ENCODE assay signal across 8 mouse cellular contexts in genomic region chr7:45703521-45704033, GRCm38 (mm10). TPM values are rescaled to one million over a fixed set of nuclear protein-coding genes. Genes with fewer than 3 reads are reported as not detected.
DNase-seq lines count a peak whose midpoint lies in the region; ATAC-seq and TF ChIP-seq lines count a peak whose summit lies in the region.

No protein-coding gene starts in this region.

- no peak for ATAC-seq in liver, embryonic 12.5 days
- no peak for ATAC-seq in monocyte, adult 5-6 weeks (replicated peaks; ENCODE audit: insufficient number of reproducible peaks, low FRiP score, low TSS enrichment, poor library complexity, severe bottlenecking)

- H3K4me1 ChIP-seq in liver, embryonic 12.5 days = peaks cover 64% of the 10 kb centered on the region

- H3K4me3 ChIP-seq in gastrocnemius, adult 2 months = peak overlapping the region; percentile 79
- peak overlapping the region; percentile 6; the same call in 1 of the 2 replicates for H3K4me3 ChIP-seq in liver, embryonic 12.5 days

- no peak overlapping the region for H3K9ac ChIP-seq in liver, embryonic 12.5 days

- H3K4me2 ChIP-seq in liver, embryonic 12.5 days = peak overlapping the region; percentile 100

- peaks cover 50% of the 10 kb centered on the region for H3K27me3 ChIP-seq in liver, embryonic 12.5 days (replicated peaks)

- peak overlapping the region; percentile 93 for H3K27ac ChIP-seq in gastrocnemius, adult 2 months
- H3K27ac ChIP-seq in liver, embryonic 12.5 days = peak overlapping the region; percentile 72; the same call in 1 of the 2 replicates

- H3K9me3 ChIP-seq in liver, embryonic 12.5 days (replicated peaks) = no peaks in the 10 kb centered on the region

- WGBS in liver, embryonic 12.5 days (ENCODE audit: insufficient replicate concordance) = 49% methylated on average over 12 of the region's 12 CpGs

- intact Hi-C loops in gastrocnemius, adult 2 months (cut with DNase I) = loop anchor here (5.0 kb wide), 1 partner anchor 236 kb away; the partner anchor contains the start of gene Bax
- intact Hi-C loops in left cerebral cortex, postnatal 36 days (cut with DNase I) = loop anchor here (5.0 kb wide), 1 partner anchor 236 kb away; the partner anchor contains the start of gene Bax

- DNase-seq in gastrocnemius, adult 2 months = peak; percentile 47
- DNase-seq in gastrocnemius, adult 18-20 months (ENCODE audit: low spot score) = no peak
- peak; percentile 50 for DNase-seq in thymus, postnatal 4 days
- no peak for DNase-seq in thymus, adult 18-20 months
- peak; percentile 22 for DNase-seq in testis, postnatal 14 days (ENCODE audit: low spot score)
- DNase-seq in left cerebral cortex, postnatal 36 days (ENCODE audit: low spot score in 2 of 2) = no peak

- TF ChIP-seq CTCF in gastrocnemius, adult 2 months (IDR thresholded peaks at IDR 0.05) = no peak

- no peaks in the 10 kb centered on the region for H3K36me3 ChIP-seq in liver, embryonic 12.5 days

RNA-seq across cellular contexts. Expression of gene Dbp, which starts 1.3 kb away (rescaled TPM):
- total RNA-seq in gastrocnemius, adult 2 months (2021) = 100 to 1,000 TPM in 1 of 2 experiments, 1 to 10 TPM in 1; 8.8 to 105 TPM
- total RNA-seq in gastrocnemius, adult 18-20 months (2021) = 10 to 100 TPM; 19.4 to 22.9 TPM
- polyA plus RNA-seq in liver, embryonic 12.5 days (2016; fragmentation: Nextera tagmentation; extraction: Ambion mirVana) = 1.1 and 1.8 TPM in 2 replicates
- total RNA-seq in left cerebral cortex, postnatal 36 days (2021) = 100 to 1,000 TPM; 128 to 138 TPM
- 4.3 to 13.1 TPM (median 4.5 TPM) in 3 replicates for total RNA-seq in monocyte, adult 5-6 weeks (2017)

RNA-seq across cellular contexts. Expression of gene Car11, which starts 3.9 kb away (rescaled TPM):
- total RNA-seq in gastrocnemius, adult 2 months (2021) = 10 to 100 TPM in 1 of 2 experiments, 1 to 10 TPM in 1; 7.7 to 16.4 TPM
- 10 to 100 TPM; 11.1 to 17.3 TPM for total RNA-seq in gastrocnemius, adult 18-20 months (2021)
- 0.93 and 1.0 TPM in 2 replicates for polyA plus RNA-seq in liver, embryonic 12.5 days (2016; fragmentation: Nextera tagmentation; extraction: Ambion mirVana)
- 100 to 1,000 TPM; 209 to 228 TPM for total RNA-seq in left cerebral cortex, postnatal 36 days (2021)
- not detected in 3 replicates for total RNA-seq in monocyte, adult 5-6 weeks (2017)

RNA-seq across cellular contexts. Expression of gene Sec1, which starts 9.4 kb away (rescaled TPM):
- under 1 TPM in 1 of 2 experiments, not detected in 1; 0.25 TPM for total RNA-seq in gastrocnemius, adult 2 months (2021)
- under 1 TPM; 0.09 TPM for total RNA-seq in gastrocnemius, adult 18-20 months (2021)
- polyA plus RNA-seq in liver, embryonic 12.5 days (2016; fragmentation: Nextera tagmentation; extraction: Ambion mirVana) = 0.11 and 0.18 TPM in 2 replicates
- total RNA-seq in left cerebral cortex, postnatal 36 days (2021) = under 1 TPM; 0.37 to 0.48 TPM
- not detected in 3 replicates for total RNA-seq in monocyte, adult 5-6 weeks (2017)

RNA-seq across cellular contexts. Expression of gene Rpl18, which starts 11.7 kb away (rescaled TPM):
- 100 to 1,000 TPM; 451 to 508 TPM for total RNA-seq in gastrocnemius, adult 2 months (2021)
- total RNA-seq in gastrocnemius, adult 18-20 months (2021) = 100 to 1,000 TPM; 442 to 461 TPM
- polyA plus RNA-seq in liver, embryonic 12.5 days (2016; fragmentation: Nextera tagmentation; extraction: Ambion mirVana) = 892 and 939 TPM in 2 replicates
- 100 to 1,000 TPM; 284 to 337 TPM for total RNA-seq in left cerebral cortex, postnatal 36 days (2021)
- 966 to 1,078 TPM (median 1,028 TPM) in 3 replicates for total RNA-seq in monocyte, adult 5-6 weeks (2017)

RNA-seq across cellular contexts. Expression of gene Sphk2, which starts 14.2 kb away (rescaled TPM):
- total RNA-seq in gastrocnemius, adult 2 months (2021) = 10 to 100 TPM; 14.4 to 15.8 TPM
- 10 to 100 TPM; 15.2 to 15.6 TPM for total RNA-seq in gastrocnemius, adult 18-20 months (2021)
- polyA plus RNA-seq in liver, embryonic 12.5 days (2016; fragmentation: Nextera tagmentation; extraction: Ambion mirVana) = 14.8 and 16.1 TPM in 2 replicates
- total RNA-seq in left cerebral cortex, postnatal 36 days (2021) = 10 to 100 TPM; 29.9 to 30.0 TPM
- 11.0 to 15.9 TPM (median 11.5 TPM) in 3 replicates for total RNA-seq in monocyte, adult 5-6 weeks (2017)

Comparison
In these comparisons a context has a peak if more than half of its experiments do, and no peak if none do; other contexts are left out.
1. DNase-seq: peak in gastrocnemius, adult 2 months (single experiment), thymus, postnatal 4 days (single experiment) and testis, postnatal 14 days (single experiment); none in gastrocnemius, adult 18-20 months (single experiment), thymus, adult 18-20 months (0 of 2) and left cerebral cortex, postnatal 36 days (0 of 2).
2. RNA of gene Car11, which starts 3.9 kb away (total RNA-seq): 209 to 228 TPM in left cerebral cortex, postnatal 36 days; 11.1 to 17.3 TPM in gastrocnemius, adult 18-20 months, 7.7 to 16.4 TPM in gastrocnemius, adult 2 months and not detected in monocyte, adult 5-6 weeks; every median in the first group is over 10 times any median in the second.